Mouse (Mus musculus) bone marrow, adult 2 months (tissue): ENCODE measurements around the gene Klhl25.

Source experiments
- CTCF ChIP-seq: fragments of 200-500 bp; IDR thresholded peaks from 2 replicates; pipeline ENCODE4 v1.5.1; 2011; ENCODE audit warnings: low read length, control low read depth; ENCODE audit not compliant: control insufficient read depth, insufficient read depth
- POLR2A ChIP-seq: fragments of 200-500 bp; IDR thresholded peaks from 2 replicates; pipeline ENCODE4 v1.6.1; 2011; ENCODE audit warnings: low read depth, mild to moderate bottlenecking, control low read depth, low read length, borderline replicate concordance; ENCODE audit not compliant: control insufficient read depth

DNA sequence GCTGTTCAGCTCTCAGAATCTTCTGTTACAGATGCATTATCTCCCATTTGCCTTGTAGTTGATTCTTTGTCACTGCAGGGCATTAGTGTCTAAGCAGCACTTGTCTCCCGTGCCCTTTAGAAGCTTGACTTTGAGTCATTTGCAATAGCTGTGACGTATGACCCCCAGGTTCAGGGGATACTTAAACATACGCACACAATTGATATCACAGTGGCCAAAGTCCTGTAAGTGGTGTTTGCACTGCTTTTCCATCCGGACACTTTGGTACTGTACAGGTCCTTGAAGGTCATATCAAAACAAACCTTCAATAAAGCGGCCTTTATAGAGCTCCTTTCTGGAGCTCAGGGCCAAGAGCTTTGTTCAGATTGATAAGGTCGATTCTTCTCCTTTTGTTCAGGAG is 51.0 kb downstream of the Klhl25 start:
- no peak for TF ChIP-seq POLR2A
- TF ChIP-seq CTCF, result no peak
